Mouse (Mus musculus): ENCODE measurements at regions not wholly inside any gene's neighbourhood (a gene's known extent, or its start where the extent isn't known, plus 50 kb on each side); places are given as distances from the start of the nearest gene placed in this dataset.
A peak's percentile ranks its signal among the peaks of the same experiment; 100 is the strongest.

DNA sequence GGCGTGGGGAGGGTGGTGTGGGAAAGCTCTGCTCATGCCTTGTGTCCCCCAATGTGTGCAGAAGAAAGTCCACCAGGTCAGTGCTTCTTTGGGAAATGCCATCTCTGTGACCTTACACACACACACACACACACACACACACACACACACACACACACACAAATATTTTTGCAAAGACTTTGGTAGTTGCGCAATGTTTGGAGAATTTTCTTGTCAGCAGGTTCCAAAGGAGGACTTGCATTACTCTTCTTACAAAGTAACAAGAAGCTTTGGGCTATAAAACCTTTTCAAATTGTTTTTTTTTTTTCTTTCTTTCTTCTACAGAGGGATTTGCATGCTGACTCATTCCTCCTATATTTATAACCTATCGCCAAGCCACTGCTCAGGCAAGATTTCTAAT lies 59.1 kb upstream of the Npvf start:
- no peak for DNase-seq

DNA sequence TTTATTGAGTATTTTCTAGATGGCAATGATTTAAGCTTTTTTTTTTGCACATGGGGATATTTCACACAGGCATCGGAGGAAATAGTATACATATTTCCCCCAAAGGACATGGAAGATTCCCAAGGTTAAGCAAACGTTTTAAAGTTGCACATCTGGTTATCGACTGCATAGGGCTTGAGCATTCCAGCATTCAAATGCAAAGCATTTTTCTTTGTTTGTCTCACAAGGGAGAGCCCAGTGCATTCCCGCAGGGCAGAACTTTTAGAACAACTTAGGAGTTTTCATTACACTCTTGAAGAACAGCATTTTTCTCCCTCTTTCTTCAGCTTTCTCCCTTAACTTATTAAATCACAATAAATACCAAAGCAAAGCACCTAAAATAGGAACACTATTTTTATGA lies 64.4 kb upstream of the Npvf start:
- DNase-seq: no peak

- DNase-seq: peak; percentile 25 to 38
Observed at GRCm38 (mm10) chr6:50720346-50720745, 66.1 kb upstream of the Npvf start.

DNA sequence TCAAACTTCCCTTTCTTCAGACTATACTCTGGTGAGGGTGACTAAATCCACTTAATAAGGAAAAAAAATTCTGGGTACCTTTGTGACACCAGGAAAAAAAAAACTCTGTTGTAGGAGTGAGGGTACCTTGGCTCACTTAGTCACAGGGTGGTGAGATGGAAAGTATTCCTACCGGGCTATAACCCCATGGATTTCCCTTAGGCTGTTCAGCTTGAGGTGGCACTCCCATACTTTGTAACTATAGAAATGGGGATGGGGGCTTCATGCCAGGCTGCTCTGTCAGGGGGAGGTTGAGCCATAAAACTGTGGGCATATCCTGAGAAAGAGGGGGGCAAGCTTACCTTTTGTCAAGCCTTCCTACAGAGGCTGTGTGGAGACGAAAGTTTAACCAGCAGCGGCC lies 71.4 kb upstream of the Npvf start:
- no peak for DNase-seq

- no peak for DNase-seq
Observed at GRCm38 (mm10) chr6:50726166-50726591, 71.9 kb upstream of the Npvf start.

- no peak for DNase-seq
Observed at GRCm38 (mm10) chr6:50730744-50731718, 76.8 kb upstream of the Npvf start.

DNA sequence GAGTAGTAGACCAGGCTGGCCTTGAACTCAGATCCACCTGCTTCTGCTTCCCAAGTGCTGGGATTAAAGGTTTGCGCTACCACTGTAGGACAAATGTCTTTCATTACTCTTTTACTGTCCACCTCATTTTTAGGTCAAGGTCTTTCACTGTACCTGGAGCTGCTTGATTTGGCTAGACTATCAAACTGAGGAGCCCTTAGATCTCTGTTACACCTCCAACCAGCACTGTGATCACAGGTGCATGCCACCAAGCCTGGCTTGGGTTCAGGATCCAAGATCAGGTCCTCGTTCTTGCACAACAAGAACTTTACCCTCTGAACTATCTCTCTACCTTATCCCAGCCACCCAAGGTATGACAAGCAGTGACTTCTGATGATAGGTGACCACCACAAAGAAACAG lies 80.5 kb upstream of the Npvf start:
- DNase-seq: no peak

DNA sequence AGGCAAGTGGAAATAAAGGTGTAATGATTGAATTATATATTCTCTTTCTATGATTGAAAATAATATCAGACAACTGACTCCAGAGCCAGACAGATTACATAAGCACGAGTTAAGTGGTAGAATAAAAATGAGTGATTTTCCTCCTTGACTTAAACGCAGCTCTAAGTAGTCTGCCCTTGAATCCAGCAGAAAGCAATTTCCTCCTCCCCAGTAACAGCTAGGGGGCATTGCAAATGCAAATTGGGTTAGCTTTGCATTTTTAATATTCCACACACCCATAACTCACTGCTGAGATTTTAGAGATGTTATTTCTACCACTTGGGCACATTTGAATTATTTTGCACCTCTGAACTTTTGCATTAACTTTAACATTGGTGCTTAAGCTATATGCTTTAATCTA lies 81.6 kb upstream of the Npvf start:
- no peak for DNase-seq

GRCm38 (mm10) chr6:50742009-50742408 lies 87.8 kb upstream of the Npvf start:
- no peak for DNase-seq

GRCm38 (mm10) chr6:50744462-50745166 lies 90.4 kb upstream of the Npvf start:
- no peak for DNase-seq

GRCm38 (mm10) chr6:50753151-50753550 lies 98.9 kb upstream of the Npvf start:
- DNase-seq: no peak

DNA sequence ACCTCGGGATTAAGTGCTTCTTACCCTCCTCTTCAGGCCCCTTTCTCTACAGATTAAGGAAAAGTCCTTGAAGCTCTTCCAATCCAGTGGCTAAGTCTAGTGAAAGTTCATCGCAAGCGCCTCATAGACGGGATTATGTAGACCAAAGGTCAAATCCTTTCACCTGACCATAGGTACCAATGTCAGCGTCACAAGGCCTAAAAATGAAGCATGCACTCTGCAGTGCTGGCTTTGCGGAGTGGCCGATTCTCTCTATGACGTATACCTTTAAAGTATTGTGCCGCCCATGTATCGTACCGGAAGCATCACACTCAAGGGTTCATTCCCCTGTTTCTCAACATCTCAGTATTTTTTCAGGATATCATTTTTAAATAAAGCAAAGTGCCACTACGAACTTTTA lies 100.5 kb upstream of the Npvf start:
- DNase-seq: no peak

DNA sequence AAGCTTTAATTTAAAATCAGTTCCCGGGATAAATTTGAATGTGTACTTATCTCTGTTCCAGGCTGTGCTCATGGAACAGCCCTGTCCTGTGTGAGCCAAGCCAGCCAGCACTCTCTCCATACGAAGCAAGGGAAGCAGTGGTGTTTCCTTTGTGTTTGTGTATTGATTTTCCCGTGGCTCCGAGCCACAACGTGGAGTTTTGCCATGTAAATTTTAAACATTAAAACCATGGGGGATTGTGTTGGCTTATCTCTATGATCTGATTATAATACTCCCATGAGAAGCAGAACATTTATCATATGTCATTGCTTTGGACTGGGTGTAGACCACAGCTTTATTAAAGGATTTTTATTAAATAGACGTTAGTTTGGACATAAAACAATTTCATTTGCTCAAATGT lies 106.1 kb upstream of the Npvf start:
- no peak for DNase-seq

DNA sequence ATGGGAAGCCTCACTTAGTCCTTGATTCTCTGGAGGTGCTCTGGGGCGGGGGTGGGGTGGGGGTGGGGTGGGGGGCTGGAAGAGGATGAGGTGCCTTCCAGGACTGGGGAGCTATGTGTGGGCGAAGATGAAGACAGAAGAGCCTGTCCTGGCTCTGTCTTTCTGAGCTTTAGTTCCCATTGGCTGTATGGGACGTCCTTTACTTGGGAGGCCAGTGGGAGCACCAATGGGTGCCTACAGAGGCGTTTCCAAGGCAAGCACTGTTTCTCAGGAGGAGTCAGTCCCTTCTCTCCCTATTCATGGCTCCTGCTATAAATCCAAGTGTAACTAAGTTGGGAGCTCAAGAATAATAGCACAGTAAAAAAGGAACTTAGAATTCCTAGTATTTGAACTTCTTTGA lies 108.9 kb upstream of the Npvf start:
- peak in 1 of 2 experiments; percentile 6 for DNase-seq

DNA sequence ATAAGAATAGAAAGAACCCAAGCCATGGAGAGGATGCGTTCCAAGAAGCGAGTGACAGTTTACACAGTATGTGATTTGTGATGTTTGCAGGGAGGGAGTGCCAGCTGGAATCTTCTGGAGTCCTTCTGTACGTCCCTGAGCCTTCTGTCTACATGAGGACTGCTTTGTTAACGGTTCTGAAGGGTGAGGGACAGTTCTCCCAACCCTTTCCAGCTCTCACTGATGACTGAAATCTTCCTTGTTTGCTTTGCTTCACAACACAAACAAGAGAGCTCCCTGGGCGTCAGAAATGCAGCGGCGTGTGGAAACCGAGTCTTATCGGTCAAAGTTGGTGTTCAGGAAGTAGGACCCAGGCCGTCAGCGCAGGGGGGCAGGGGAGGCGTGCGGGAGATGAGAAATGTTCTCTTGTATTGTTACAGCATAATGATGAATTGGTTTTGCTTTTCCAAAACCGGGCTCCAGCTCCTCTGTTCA lies 112.2 kb upstream of the Npvf start:
- no peak for DNase-seq

- no peak for DNase-seq
Observed at GRCm38 (mm10) chr6:50767126-50767525, 112.9 kb upstream of the Npvf start.

GRCm38 (mm10) chr6:50767827-50768226 lies 113.6 kb upstream of the Npvf start:
- DNase-seq: no peak

- no peak for DNase-seq
Observed at GRCm38 (mm10) chr6:50769101-50769500, 114.9 kb upstream of the Npvf start.

- no peak for DNase-seq
Observed at GRCm38 (mm10) chr6:50770481-50770880, 116.2 kb upstream of the Npvf start.

- DNase-seq: no peak
Observed at GRCm38 (mm10) chr6:50775637-50776036, 121.4 kb upstream of the Npvf start.

- DNase-seq: no peak
Observed at GRCm38 (mm10) chr6:50776236-50776832, 122.1 kb upstream of the Npvf start.

DNA sequence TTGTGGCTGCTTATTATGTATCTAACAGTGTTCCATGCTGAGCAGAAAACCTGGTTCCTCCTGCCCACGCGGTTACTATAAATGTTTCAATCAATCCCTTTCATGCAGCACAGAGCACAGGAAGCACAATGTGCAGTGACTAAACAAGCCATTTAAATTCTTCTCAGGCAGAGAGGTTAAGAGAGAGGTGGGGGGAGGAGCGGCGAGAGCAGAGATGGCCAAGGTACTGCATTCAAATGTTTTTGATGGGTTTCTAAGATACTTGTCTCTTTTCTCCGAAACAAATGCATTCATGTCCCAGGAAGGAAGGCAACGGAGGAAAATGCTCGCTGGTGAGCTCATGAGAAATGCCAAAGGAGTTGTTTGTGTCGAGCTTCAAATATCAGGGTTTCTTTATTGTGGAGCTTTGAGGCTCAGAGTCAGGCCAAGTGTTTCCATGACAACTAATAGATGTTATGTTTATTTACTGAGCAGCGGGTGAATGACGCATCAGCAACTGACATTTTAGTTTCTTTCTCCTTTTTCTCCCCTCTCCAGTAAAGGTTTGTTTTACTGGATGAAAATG lies 122.8 kb upstream of the Npvf start:
- DNase-seq: peak in 1 of 2 experiments; percentile 11

DNA sequence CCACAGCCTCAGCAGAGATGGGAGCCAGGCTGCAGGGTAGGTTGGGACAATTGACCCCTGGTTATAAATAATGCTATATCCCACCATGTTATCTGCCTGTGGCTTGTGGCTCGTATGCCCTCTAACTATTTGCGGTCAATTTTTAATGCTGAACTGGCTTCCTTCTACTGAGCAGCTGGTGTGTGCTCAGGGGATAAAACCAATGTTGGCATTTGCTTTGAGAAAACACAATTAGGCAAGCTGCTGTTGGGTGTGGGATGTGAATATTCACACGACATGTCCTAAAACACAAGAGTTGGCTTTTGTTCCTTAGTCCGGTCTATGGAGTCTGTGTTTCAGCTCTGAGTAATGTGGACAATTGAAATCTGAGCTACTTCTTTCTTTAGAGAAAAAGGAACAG lies 123.6 kb upstream of the Npvf start:
- no peak for DNase-seq

Data from heart, adult 18-20 months (tissue).